Mouse (Mus musculus): ENCODE results near the gene Eif3i.
A peak's percentile ranks its signal among the peaks of the same experiment; 100 is the strongest.
"Not testable (repeated sequence)": the region's sequence is repeated elsewhere in the genome, so short reads cannot be mapped to it uniquely, and the experiment has no call there.

The Eif3i gene

DNA sequence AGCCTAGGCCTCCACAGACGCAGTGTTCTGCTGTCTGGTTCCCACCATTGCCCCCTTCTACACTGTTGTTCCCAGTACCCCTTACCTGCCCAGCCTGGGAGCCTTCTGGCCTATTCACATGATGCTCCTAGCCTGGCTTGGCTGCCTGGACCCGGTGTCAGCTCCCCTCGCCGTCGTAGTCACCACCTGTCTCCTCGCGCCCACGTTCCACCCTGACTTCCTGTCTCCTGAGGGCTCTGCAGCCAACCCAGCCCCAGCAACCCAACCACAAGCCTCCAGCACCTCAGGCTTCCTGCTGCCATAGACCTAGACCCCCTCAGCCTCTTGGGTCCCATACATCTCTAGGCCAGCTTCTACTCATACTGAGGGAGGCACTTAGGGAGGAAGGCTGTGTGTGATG lies 27.0 kb downstream of the Eif3i start, which contains the start of gene Lck:
Gene Lck (minus strand): TSS at position 212 of the 400 bp plus-strand sequence.
- DNase-seq (ENCODE audit: low spot score) = no peak

DNA sequence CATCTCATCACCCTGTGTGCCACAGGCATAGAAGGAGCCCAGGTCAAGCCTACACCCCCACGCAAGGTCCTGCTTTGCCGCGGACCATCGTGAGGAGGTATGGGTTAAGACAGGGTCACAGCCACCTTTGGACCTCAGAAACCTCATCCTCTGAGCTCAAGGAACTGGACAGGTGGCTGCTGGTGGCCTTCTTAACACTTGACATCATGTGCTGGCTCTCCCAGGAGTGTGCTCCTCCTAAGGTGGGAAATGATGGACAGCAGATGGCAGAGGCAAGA lies 27.4 kb downstream of the Eif3i start:
- DNase-seq (ENCODE audit: low spot score) = no peak

DNA sequence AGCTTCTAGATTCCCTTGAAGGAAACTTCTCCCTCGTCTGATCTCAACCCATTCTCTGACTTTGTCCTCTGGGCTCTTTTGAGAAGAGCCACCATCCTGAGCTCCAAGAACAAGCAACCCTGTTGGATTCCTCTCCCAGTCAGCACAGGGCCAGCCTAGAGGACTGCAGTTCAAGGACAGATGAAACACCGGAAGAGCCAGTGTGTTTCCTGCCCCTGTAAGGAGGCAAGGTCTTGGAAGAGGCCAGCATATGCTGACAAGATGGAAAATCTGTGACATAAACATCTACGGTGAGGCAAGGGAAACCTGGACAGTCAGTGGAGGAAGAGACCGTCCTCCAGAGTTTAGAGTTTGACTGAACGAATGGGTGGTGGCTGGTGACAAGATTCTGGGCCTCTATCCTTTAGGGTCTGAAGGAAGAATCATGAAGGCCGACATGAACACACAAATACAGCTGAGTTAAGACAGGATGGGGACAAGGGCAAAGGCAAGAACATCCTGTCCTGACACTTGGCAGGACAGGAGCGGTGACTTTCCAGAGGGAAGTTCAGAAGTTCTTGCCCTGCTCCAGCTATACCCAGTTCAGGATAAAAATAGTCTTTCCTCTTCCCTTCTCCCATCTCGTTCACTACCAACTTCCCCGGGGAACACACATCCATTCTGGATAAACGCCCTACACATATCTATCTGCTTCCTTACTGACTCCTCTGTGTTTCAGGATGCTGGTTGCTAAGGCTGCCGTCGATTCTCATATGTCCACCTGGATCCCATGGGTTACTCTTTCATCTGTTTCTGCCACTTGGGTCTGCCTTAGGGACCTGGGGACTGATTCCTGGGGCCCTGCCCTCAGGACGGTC lies 28.0 kb downstream of the Eif3i start:
- DNase-seq (ENCODE audit: low spot score) = no peak

DNA sequence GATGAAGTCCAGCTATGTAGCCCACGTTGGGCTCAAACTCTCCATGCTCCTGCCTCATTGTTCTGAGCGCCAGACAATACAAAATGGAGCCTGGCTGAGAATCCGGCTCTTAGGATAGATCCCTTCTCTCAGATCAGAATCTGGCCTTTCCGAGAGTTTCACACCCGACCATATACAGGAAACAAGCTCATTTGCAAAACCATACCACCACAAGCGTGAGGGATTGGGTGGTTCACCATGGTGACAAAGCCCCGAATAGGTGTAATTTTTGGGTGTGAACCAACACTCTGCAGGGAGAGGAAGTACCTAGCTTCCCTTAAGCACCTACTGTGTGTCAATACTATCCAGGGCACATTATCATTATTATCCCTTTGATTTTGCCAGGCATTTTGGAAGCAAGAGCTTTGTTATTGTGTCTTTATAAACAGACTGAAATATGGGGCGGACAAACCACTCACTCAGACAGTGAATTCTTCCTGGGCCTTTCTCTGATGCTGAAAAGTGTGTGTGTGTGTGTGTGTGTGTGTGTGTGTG lies 28.8 kb downstream of the Eif3i start:
- DNase-seq (ENCODE audit: low spot score) = no peak

DNA sequence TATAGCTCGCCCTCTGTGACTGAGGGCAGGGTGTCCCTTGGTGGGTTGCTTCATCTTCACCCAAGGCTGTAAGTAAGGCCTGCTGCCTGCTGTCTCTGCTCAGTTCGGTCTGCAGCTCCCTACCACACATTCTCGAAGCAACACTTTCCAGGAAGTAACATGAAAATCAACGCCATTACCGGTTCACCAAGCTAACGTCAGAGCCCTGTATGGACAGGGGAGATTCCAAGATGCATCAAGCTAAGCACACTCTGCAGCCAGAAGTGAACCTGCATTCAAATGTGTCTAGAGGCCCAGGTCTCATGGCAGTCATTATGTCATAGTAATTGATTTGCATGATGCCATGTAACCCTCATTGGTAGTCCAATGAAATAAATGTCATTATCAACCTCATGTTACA lies 30.4 kb downstream of the Eif3i start:
- no peak for DNase-seq (ENCODE audit: low spot score)

DNA sequence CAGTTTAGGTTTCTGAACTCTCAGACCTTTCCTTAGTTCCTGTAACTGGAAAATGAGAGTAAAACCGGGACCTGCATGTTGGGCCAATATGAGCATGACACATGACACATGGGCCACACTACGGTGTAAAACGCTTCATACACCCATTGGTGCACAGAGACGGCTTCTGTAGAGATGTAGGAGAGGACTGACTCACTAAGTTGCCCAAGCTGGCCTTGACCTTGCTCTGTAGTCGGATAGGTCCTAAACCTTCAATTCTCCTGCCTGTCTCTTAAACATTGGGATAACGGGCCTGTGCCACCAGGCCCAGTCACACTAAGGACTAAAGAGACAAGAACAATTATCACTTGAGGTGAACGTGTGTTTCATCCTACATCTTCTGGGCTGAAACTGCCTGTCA lies 32.1 kb downstream of the Eif3i start:
- no peak for DNase-seq (ENCODE audit: low spot score)

DNA sequence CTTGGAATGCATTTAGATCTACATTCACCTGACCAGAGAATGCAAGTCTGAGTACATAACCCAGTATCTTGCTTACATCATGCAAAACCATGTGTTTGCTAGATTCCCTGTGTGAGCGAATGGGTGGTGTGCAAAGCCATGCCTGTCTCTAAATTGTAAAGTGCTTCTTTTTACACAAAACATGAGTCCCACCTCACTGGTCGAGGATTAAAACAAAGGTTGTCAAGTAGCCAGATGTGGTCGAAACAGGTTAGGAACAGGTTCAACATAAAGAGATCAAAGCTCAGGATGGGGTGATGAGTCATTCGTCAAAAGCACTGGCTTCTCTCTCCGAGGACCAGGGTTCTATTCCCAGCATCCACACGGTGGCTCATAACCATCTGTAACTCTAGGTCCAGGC lies 35.3 kb downstream of the Eif3i start:
- no peak for DNase-seq (ENCODE audit: low spot score)

DNA sequence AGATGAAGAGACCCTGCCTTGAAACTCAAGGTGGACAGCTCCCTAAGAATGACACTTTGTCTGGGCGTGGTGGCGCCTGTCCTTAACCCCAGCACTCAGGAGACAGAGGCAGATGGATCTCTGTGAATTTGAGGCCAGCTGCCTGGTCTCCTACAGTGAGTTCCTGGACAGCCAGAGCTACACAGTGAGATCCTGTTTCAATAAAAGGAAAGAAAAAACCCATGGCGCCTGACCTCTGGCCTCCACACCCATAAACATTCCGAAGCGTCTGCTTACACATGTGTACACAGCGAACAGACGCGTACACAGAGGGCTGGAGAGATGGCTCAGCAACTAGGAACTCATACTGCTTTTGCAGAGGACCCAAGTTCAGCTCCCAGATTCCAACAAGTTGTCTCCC lies 36.7 kb downstream of the Eif3i start:
- no peak for DNase-seq (ENCODE audit: low spot score)

DNA sequence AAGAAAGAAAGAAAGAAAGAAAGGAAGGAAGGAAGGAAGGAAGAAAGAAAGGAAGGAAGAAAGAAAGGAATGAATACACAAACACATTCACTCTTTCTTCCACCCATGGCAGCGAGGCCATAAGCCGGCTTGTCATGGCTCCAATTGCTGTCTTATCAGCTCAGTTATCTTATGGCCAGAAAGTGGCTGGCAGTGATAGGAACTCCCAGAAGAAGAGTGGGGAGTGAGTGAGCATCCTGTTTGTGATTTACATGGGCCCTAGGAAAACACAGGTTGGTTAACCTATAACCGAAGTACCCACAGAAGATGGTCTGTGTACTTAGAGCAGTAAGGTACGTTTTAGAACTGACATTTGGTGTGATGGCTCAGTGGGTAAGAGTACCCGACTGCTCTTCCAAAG lies 39.3 kb downstream of the Eif3i start:
- DNase-seq (ENCODE audit: low spot score) = no peak

DNA sequence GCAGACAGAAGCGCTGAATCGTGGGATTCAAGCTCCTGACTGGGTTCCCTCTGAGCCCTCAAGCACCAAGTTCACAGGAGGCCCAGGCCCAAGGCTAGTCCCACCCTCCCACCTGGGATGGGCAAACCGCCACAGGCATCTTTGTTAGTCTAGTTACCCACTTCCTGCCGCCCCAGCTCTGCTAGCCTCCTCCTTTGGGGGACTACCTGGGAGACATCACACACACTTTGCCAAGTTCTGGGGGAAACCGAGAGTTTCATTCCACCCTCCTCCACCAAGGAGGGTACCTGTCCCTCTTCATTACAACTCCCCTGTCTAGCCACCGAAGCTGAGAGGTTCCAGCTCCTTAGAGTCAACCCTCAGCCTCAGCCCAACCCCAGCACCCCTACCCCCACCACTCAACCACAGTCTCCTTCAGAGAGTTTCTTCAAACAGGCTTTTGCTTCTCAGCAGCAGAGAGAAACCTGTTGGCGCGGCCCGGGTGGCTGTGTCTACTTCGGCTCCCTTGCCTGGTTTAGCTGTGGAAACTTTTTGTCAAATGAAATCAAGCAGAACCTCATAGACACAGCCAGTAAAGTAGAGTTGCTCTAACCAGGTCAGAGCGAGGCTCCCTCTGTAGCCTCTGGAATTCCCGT lies 42.0 kb downstream of the Eif3i start:
- no peak for DNase-seq (ENCODE audit: low spot score)

DNA sequence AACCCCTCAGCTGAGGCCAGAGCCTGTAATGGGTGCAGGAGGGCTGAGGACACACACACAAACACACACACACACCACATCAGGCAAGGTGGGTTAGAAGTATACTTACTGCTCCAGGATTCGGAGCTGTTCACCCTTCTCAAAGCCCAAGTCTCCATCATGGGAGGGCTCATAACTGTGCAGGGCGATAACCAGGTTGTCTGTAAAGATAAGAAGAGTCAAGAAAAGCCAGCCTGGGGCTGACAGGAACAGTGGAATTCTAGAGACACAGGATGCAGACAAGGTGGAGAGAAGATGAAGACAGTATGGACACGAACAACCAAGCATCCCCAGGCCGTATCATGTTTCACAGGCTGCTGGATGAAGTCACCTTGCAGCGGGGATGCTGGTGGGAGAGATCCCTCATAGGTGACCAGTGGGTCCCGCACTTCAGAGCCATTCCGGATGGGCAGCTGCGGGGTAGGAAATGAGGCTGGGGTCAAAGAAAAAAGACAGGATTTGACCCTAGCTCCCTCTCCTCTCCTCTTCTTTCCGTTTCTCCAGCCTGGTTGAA lies 43.1 kb downstream of the Eif3i start:
- DNase-seq (ENCODE audit: low spot score) = no peak

DNA sequence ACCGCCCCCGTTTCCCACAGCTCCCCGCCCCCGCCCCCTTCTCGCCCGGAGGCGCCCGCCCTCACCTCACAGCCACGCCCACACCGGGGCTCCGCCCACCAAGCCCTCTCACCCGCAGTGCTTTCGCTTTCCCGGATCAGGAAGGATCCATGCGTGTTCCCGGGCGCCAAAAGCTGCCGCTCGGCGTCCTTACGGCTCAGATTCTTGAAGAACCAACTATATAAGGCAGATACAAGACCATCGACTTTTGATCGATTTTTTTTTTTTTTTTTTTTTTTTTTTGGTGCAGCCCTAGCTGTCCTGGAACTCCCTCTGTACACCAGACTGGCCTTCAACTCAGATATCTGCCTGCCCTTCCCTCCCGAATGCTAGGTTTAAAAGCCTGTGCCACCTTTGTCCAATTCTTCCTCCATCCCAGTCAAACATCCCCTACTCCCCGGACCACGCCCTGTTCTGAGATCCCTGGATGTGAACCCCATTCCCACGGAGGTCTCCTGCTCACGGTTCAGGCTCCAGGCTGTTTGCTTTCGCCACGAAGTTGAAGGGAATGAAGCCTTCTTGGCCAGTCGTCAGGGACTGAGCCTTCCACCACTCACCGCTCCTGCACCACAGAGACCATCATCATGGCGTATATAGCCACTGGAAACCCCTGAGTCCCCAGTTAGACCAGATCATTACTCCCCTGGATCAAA lies 43.8 kb downstream of the Eif3i start:
- peak; percentile 90 for DNase-seq (ENCODE audit: low spot score)

DNA sequence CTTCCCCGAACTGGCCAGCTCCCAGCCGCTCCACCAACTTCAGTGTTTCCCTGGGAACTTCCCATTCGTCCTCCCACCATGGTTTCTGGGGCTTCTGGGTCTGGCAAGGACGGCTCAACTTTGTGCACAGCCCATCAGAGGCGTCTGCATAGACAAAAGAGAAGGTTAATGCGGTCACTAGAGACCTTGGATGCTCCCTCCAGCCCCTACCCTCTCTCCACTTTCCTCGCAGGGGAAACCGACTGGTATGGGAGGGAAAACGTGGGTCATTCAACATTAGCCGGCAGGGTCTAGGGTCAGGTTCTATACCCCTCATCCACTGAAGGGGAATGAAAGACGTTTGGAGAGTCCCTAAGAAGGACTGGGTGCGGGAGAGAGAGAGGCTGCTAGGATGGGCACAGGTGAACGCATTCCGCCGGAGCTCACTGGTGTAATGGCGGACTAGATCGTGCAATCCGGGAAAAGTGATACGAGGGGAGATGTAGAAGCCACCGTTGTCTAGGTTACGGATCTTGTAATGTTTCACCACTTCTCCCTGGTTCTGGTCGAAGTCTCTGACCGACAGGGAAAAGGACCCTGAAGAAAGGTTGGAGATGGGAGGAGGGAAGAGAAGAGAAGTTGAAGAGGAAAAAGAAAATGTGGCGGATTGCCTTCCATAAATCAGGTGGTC lies 44.5 kb downstream of the Eif3i start:
- DNase-seq (ENCODE audit: low spot score) = peak; percentile 18

DNA sequence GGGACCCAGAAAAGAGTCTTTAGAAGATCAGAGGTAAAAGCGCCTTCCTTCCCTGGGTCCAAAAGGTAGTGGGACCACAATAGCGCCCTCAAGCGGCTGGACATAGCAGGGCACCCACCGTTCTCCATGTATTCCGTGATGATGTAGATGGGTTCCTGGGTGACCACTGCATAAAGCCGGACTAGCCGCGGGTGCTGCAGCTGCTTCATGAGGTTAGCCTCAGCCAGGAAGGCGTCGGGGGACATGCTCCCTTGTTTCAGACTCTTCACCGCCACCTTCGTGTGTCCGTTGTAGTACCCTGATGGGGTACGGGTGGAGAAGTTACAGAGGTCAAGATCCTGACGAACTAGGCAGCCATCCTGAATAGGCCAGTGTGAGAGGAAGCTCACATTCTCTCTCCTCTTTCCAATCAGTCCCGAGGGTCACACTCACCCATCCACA lies 45.0 kb downstream of the Eif3i start:
- DNase-seq (ENCODE audit: low spot score) = peak; percentile 59

DNA sequence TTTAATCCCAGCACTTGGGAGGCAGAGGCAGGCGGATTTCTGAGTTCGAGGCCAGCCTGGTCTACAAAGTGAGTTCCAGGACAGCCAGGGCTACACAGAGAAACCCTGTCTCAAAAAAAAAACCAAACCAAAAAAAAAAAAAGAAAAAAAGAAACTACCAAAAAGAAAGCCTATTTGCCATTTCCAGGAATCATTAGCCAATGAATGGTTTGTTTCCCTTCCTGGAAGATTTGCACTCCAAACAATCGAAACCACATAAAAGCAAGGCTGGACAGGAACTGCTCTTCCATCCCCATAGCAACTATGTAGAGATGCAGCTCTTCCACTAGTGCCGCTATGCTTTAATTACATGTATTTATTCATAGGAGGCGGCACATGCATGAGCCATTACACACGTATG lies 45.9 kb downstream of the Eif3i start:
- not testable (repeated sequence) for DNase-seq (ENCODE audit: low spot score)

DNA sequence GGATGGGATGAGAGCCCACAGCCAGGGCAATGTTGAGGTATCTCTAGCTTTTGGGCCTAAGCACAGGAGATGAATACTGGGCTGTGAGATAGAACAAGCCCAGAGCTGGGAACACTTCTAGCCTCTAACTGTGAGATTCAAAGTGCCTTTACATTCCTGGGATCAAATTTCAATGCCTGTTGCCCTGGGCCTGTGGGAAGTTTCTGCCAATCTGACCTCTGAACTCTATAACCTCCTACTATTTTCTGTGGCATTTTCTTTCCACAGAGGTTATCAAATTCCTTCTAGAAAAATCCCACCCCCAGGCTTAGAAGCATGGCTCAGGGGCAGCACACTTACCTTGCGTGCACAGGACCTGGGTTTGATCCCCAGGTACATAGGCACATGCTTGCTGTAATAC lies 50.2 kb downstream of the Eif3i start:
- DNase-seq (ENCODE audit: low spot score) = no peak

DNA sequence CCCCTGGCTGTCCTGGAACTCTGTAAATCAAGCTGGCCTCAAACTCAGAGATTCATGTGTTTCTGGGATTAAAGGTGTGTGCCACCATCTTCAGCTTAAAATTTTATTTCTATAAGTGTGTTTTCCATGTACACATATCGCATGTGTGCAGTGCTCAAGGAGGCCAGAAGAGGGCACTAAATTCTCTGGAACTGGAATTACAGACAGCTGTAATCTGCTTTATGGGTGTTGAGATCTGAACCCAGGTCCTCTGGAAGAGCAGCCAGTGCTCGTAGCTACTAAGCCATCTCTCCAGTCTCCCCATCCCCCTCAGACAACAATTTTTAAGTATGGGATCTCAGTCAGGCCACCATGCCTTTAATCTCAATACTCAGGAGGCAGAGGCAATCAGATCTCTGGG lies 51.1 kb downstream of the Eif3i start:
- DNase-seq (ENCODE audit: low spot score) = no peak

DNA sequence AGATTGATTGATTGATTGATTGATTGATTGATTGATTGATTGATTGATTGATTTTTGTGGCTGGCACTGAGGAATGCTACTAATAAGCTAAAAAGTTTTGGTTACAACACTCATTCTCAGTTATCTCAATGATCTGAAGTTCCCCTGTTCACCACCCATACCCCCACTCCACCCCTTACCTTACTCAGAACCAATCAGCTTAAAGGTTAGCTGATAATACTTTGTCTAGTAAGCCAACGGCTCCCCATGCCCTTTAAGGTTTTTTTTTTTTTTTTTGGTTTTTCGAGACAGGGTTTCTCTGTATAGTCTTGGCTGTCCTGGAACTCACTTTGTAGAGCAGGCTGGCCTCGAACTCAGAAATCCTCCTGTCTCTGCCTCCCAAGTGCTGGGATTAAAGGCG lies 52.8 kb downstream of the Eif3i start:
- not testable (repeated sequence) for DNase-seq (ENCODE audit: low spot score)

DNA sequence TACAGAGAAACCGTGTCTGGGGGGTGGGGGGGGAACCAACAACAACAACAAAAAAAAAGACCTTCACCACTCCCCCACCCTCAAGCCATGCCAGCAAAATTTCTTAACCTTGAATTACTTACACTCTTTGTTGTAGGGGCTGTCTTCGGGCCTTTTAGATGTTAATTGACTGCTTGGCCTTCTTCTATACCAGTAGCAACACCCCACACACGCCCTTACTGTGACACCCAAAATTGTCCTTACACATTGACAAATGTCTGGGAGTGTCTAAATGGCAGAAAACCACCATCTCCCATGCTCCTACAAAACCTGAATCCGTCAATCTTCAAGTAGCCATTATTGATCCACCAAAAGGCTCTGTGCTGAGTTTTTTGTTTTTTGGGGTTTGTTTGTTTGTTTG lies 56.3 kb downstream of the Eif3i start:
- no peak for DNase-seq (ENCODE audit: low spot score)

DNA sequence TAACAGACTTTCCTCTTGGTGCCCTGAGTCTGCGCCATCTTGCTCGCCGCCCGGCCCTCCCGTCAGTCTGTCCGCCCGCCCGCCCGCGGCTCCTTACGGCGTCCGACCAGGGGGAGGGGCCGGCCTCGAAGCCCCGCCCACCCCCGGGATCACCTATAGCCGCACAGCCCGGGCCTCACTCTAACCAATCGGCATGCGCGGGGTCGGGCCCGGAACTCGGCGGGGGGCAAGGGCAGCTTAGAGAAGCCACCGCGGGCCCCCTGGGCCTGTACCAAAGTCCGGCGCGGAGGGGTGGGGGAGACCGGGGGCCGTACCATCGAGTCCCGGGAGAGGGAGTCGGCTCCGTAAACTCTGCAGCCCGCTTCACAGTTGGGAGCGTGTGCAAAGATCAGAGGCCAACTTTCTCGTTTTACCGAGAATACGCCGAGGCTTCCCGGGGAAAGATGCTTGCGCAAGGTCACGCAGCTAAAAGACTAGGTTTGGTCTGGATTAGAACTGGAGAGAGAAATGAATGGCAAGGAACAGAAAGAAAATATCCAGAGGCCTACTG lies 57.8 kb downstream of the Eif3i start, which contains the start of gene Hdac1:
Gene Hdac1 (minus strand): TSS at position 122 of the 550 bp plus-strand sequence.
- DNase-seq (ENCODE audit: low spot score) = peak; percentile 95

Measured in ovary, postnatal 14 days (tissue).